Mouse (Mus musculus) E14TG2a.4 (cell line): Measurements from ENCODE around the gene Ces2c.

ENCODE experiments used
- CTCF ChIP-seq: conservative IDR thresholded peaks from 2 replicates; pipeline ENCODE4 v1.5.1; 2014; ENCODE audit warnings: low read length
- NANOG ChIP-seq: IDR thresholded peaks from 2 replicates; pipeline ENCODE4 v1.6.1; 2014; ENCODE audit warnings: borderline replicate concordance, low read length, mixed read lengths
- POU5F1 ChIP-seq: IDR thresholded peaks from 2 replicates; pipeline ENCODE4 v1.6.1; 2014; ENCODE audit warnings: low read length, borderline replicate concordance

DNA sequence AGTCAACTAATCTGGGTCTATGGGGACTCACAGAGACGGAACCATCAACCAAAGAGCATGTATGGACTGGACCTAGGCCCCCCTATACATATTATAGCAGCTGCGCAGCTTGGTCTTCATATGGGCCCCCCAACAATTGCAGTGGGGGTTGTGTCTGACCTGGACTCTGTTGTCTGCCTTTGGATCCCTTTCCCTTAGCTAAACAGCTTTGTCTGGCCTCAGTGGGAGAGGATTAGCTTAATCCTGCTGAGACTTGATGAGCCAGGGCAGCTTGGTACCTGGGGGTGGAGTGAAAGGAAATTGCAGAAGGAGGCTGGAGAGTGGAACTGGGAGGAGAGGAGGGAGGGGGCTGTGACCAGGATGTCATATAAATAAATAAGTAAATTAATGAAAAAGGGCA, 40.7 kb upstream of the Ces2c start:
- TF ChIP-seq CTCF (no peak), POU5F1 (no peak), NANOG (no peak)
